Mouse (Mus musculus): ENCODE data around the gene Tnni3k.

Gene Tnni3k

GRCm38 (mm10) chr3:154949551-154949950 lies 105.7 kb downstream of the Tnni3k start:
- DNase-seq (ENCODE audit: low read depth): no peak

GRCm38 (mm10) chr3:154945688-154946161 lies 109.5 kb downstream of the Tnni3k start:
- no peak for DNase-seq (ENCODE audit: low read depth)

- DNase-seq (ENCODE audit: low read depth): no peak
These were observed 127.5 kb downstream of the Tnni3k start for GRCm38 (mm10) chr3:154927757-154928156.

- no peak for DNase-seq (ENCODE audit: low read depth)
These were observed 130.3 kb downstream of the Tnni3k start for GRCm38 (mm10) chr3:154924936-154925335.

- no peak for DNase-seq (ENCODE audit: low read depth)
These were observed 139.6 kb downstream of the Tnni3k start for GRCm38 (mm10) chr3:154915566-154915965.

- DNase-seq (ENCODE audit: low read depth): no peak
These were observed 141.6 kb downstream of the Tnni3k start for GRCm38 (mm10) chr3:154913641-154914040.

GRCm38 (mm10) chr3:154896737-154897136 lies 158.5 kb downstream of the Tnni3k start:
- no peak for DNase-seq (ENCODE audit: low read depth)

- DNase-seq (ENCODE audit: low read depth): no peak
These were observed 162.0 kb downstream of the Tnni3k start for GRCm38 (mm10) chr3:154893225-154893624.

GRCm38 (mm10) chr3:154885452-154885851 lies 169.8 kb downstream of the Tnni3k start:
- DNase-seq (ENCODE audit: low read depth): no peak

- DNase-seq (ENCODE audit: low read depth): no peak
These were observed 170.2 kb downstream of the Tnni3k start for GRCm38 (mm10) chr3:154885048-154885447.

- DNase-seq (ENCODE audit: low read depth): no peak
These were observed 173.7 kb downstream of the Tnni3k start for GRCm38 (mm10) chr3:154881428-154881986.

GRCm38 (mm10) chr3:154880536-154880939 lies 174.7 kb downstream of the Tnni3k start:
- DNase-seq (ENCODE audit: low read depth): no peak

GRCm38 (mm10) chr3:154880108-154880507 lies 175.1 kb downstream of the Tnni3k start:
- no peak for DNase-seq (ENCODE audit: low read depth)

- no peak for DNase-seq (ENCODE audit: low read depth)
These were observed 175.7 kb downstream of the Tnni3k start for GRCm38 (mm10) chr3:154879515-154879914.

GRCm38 (mm10) chr3:154879080-154879479 lies 176.1 kb downstream of the Tnni3k start:
- no peak for DNase-seq (ENCODE audit: low read depth)

GRCm38 (mm10) chr3:154868807-154869206 lies 186.4 kb downstream of the Tnni3k start:
- no peak for DNase-seq (ENCODE audit: low read depth)

GRCm38 (mm10) chr3:154861921-154862320 lies 193.3 kb downstream of the Tnni3k start:
- DNase-seq (ENCODE audit: low read depth): no peak

GRCm38 (mm10) chr3:154859721-154860120 lies 195.5 kb downstream of the Tnni3k start:
- no peak for DNase-seq (ENCODE audit: low read depth)

- DNase-seq (ENCODE audit: low read depth): no peak
These were observed 201.9 kb downstream of the Tnni3k start for GRCm38 (mm10) chr3:154853257-154853656.

- DNase-seq (ENCODE audit: low read depth): no peak
These were observed 202.9 kb downstream of the Tnni3k start for GRCm38 (mm10) chr3:154852281-154852680.

GRCm38 (mm10) chr3:154842247-154842646 lies 213.0 kb downstream of the Tnni3k start:
- no peak for DNase-seq (ENCODE audit: low read depth)

- no peak for DNase-seq (ENCODE audit: low read depth)
These were observed 214.1 kb downstream of the Tnni3k start for GRCm38 (mm10) chr3:154841076-154841475.

- no peak for DNase-seq (ENCODE audit: low read depth)
These were observed 217.3 kb downstream of the Tnni3k start for GRCm38 (mm10) chr3:154837861-154838260.

- DNase-seq (ENCODE audit: low read depth): no peak
These were observed 219.1 kb downstream of the Tnni3k start for GRCm38 (mm10) chr3:154836137-154836536.
